Mouse (Mus musculus) layer of hippocampus, postnatal 14 days (tissue): ENCODE measurements around the gene Obsl1. TPM values are rescaled to one million over a fixed set of nuclear protein-coding genes. Genes with fewer than 3 reads are reported as not detected.

Source experiments
- DNase-seq, 2 experiments: peaks; one replicate each; pipeline ENCODE4 v3.0.0; 2021 to 2022; ENCODE audit warnings: low spot score in 2 of 2, mixed read lengths in 1 of 2
- long read RNA-seq, 2 experiments: library from polyadenylated mRNA; stranded (forward); transcript quantifications; one replicate each; pipeline ENCODE4 v2.0.0; 2021
- total RNA-seq, 2 experiments: library from RNA; stranded (reverse); gene quantifications; 2 replicates each; pipeline ENCODE4 v1.2.3; 2021

Gene Obsl1
- 10 to 100 TPM; 25.2 to 27.0 TPM for total RNA-seq
- long read RNA-seq, experiment 1, full-length matches to known transcripts: 2 of 7 reads
- long read RNA-seq, experiment 1, partial matches to known transcripts: 3 of 7 reads
- long read RNA-seq, experiment 1, other reads (novel, unspliced or antisense): 2 of 7 reads
- long read RNA-seq, experiment 2, partial matches to known transcripts: 3 of 9 reads
- long read RNA-seq, experiment 2, other reads (novel, unspliced or antisense): 3 of 9 reads

DNA sequence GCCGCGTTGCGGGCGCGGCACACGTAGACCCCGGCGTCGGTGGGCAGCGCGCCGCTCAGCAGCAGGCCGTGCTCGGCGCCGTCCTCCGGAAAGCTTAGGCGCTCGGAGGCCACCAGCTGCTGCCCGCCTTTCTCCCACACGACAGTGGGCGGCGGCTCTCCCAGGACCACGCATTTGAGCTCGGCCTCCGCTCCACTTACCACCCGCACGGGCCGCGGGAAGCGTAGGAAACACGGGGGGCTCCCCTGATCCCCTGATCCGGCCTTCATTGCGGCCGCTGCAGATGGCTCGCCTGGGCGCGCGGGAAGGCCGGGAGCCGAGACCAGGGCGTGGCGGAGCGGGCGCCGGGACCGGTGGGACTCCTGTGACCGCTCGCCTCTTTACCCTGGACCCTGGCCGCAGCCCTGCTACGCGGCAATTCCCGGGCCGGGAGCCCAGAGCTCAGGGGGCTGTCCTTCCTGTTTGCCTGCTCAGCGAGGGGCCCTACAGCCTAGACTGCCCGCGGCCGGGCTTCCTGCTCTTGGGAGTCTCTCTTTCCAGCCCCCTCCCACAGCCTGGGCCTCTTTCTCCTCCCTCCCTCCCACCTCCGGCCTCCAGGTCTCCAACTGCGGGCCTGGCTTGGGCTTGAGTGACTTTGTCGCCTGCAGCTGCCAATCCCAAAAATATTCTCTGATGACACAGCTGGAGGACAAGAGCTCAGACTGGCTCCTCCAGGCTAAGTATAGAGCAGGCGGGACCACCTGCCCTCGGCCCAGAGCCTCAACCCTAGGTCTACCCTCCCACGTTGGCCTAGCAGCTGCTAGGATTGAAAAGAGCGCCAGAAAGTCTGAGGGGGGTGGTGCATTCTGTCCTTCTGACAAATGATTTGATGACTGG is at the start of gene Obsl1:
Gene Obsl1, minus strand, starts transcription at position 497 of the 876 bp plus-strand sequence.
- peak in 1 of 2 experiments; percentile 48 for DNase-seq

DNA sequence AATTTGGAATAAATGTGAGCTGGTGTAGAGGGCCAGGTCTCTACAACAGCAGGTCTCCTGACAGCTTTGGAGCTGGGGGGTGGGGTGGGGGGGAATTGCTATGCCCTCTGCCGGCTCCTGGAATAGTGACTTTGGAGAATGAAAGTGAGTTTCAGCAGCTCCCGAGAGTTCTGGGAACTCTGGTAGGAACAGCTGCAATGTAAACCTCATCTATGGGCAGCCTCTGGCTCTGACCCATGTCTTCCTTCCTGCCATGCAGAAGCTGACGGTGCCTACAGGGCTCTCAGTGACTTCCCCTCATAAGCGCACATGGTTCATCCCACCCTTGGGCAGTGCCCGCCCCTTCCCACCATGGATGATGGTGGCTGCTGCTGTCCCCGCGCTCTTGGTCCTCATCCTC is 49.4 kb upstream of the Obsl1 start:
- DNase-seq: no peak

DNA sequence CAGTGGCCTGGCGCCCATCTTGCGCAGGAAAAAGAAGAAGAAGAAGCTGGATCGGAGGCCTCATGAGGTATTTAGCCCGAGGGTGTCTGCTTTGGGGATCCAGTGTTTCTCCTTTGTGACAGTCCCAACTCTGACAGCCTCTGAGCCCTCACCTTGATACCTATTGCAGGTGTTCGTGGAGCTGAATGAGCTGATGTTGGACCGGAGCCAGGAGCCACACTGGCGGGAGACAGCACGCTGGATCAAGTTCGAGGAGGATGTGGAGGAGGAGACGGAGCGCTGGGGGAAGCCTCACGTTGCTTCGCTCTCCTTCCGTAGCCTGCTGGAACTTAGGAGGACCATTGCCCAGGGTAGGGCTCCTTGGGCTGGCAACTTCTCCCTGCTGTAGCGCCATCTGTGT is 44.3 kb upstream of the Obsl1 start:
- DNase-seq: no peak

DNA sequence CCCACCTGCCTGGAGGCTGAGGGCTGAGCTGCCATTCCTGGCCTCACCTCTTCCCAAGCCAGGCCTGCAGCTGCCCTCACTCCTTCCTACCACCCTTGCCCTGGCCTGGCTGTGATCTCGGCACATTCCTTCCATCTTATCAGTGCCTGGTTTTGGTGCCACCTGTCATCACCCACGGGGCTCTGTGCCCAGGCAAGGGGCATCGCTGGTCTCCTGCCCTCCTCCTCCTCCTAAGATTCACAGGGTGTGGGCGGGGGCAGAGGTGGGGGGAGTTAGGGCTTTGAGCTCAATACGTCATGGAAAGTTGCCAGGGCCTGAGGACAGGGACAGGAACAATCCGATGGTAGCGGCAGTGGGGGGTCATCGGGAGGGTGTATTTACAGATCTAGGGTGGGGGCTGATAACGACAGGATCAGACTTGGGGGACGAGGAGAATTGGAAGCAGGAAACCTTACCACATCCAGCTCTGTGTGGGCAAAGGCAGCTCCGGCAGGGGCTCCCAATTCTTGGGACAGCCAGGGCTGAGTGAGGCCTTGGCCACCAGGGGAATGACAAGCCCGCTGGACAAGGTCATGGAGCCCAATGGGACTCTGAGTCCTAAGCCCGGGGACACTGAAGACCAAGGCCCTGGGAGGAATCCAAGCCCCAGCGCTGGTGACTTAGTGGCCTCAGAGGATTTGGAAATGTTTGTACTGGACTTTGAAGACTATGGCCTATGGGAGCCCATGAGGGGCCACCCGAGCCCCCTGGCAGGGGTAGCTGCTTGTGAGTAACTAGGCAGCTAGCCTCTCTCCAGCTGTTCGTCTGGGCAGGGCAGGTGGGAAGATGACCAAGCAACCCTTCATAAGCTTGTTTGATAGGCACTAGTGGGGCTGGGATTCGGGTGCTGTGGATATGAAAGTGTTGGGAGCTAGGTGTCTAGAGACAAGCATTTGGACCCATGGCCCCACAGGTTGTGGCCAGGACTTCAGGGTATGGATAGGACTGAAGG is 43.3 kb upstream of the Obsl1 start:
- DNase-seq: no peak

DNA sequence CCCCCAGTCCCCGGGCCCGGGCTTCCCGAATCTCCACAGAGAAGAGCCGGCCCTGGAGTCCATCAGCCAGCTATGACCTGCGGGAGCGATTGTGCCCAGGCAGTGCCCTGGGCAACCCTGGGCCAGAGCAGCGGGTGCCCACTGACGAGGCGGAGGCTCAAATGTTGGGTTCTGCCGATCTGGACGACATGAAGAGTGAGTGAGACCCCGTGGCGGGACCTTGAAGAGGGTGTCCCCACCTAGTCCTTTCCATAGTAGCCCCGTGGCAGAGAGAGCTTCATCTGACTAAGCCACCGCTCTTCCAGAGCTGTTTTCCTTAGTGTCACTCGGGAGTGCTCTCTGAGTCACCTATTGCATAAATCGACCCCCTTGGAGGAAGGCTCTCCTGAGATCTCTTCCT is 42.6 kb upstream of the Obsl1 start:
- no peak for DNase-seq

DNA sequence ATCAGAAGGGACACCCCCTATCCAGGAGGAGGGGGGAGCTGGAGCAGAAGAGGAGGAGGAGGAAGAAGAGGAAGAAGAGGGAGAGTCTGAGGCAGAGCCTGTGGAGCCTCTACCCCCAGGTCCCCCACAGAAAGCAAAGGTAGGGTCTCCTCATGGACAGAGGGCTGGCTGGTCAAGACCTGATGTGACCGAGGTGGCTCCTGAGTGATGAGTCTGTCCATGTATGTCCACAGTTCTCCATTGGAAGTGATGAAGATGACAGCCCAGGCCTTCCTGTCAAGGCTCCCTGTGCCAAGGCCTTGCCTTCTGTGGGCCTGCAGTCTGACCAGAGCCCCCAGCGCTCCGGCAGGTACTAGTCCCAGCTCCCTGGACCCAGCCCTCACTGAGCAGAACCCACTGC is 41.8 kb upstream of the Obsl1 start:
- no peak for DNase-seq

DNA sequence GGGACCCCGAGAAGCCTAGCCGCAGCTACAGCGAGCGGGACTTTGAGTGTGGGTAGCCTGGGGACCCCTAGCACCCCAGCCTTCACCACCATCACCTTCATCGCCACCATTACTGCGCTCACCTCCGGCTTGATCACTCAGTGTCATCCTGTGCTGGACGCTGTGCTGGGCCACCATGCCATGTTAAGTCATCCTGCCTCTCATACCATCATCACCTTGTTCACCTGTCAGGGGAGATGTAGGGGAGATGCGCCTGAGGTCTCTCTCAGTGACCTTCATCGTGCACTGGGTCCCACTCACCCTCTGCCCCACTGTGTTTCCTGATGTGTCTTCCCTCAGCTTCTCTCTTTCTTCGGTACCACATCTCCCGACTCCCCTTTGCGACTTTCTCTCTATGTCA is 41.1 kb upstream of the Obsl1 start:
- DNase-seq: no peak

DNA sequence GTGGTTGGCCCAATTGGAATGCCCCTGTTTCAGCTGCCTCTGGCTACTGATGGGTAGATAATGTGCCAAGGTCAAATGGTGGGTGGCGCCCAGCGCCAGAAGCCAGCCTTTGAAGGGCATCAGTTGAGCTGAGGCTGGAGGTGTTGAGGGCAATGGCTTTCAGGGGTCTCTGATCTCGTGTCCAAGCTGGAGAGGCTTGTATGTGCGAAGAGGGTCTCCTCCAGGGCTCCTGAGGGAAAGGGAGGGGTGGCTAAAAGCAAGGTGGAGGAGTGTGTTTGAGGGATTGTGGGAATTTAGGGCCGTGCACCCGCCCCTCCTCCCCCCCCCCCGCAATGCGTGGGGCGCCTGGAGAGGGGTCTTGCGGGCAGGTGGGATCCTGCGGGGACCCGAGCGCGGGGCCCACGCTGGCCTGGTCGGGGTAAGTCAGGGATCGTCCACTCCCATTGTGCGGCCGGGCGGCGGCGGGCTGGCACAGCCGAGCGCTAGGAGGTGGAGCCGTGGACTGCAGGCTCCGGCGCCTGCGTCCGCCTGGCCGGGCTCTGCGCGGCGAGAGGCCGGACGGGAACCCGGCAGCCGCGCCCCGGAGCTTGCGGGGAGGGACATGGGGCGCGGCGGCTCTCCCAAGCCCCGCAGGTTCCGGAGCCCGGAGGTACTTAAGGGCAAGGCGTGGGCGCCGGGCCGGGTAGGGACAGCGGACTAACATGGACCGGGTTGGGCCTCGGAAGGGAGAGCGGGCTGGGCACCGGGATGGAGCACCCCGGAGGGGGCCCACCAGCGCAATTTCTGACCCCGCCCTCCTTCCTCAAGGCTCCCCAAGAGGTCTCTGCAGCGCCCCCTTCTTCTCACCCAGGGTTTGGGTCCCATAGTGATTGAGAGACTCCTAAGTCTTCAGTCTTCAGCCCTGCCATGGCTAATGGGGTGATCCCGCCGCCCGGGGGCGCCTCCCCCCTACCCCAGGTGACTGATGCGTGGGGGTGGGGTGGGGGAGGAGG is 40.0 kb upstream of the Obsl1 start, which contains the start of gene Slc4a3:
Gene Slc4a3, plus strand, starts transcription at position 302 of the 992 bp plus-strand sequence.
- peak; percentile 41 to 63 for DNase-seq

DNA sequence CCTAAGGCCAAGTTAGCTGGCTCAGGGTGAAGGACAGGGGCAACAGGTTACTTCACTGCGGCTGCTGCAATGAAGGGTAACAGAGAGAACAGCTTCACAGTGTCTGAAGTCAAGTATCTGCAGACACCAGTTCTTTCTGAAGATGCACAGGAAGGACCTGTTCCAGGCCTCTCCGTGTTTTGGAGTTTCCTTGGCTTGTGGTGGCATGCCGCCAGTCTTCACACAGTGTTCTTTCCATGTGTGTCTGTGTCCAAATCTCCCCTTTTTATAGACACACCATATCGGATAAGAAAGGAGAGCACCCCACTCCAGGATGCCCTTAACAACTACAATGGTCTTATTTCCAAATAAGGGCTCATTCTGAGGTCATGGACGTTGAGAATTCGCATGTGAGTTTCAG is 38.1 kb upstream of the Obsl1 start:
- no peak for DNase-seq

DNA sequence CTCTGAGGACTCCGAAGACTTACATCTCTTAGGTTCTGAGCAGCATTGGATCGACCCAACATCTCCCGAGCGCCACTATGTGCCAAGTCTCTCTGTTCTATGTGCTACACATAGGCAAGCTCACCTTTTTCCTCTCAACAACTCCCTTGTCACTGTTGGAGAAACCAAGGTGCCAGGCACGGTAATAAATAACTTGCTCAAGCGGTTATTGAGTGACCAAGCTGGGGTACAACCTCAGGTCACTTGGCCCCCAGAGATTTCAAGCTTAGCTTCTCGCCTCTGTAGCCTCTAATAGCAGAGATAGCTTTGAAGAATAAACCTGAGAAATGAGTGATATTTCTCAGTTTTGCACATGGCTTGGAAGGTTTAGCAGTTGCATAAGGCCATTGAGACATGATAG is 35.2 kb upstream of the Obsl1 start:
- no peak for DNase-seq

DNA sequence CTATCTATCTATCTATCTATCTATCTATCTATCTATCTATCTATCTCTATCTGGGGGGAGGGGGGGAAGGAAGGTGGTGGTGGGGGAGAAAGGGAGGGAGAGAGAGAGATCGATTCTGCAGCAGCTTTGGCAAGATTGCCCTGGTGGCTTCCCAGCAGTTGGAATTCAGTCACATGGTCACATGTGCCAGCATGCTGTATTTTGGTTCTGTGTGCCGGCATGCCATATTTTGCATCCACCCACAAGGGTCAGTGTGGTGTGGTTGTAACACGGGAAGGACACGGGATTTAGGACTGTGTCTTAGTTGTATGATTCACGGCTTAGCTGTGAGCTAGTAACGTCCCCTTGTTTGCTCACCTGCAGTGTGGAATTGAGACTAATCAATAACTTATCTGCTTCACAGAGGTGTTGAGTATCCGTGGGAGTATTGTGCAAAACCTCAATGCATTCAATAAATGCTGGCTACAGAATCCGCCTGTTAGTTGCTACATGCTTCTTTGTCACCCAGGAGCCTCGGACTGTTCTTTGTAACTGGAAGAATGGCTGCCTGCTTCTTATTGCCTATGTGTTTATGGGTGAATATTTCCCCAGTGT is 32.4 kb upstream of the Obsl1 start:
- DNase-seq: no peak

DNA sequence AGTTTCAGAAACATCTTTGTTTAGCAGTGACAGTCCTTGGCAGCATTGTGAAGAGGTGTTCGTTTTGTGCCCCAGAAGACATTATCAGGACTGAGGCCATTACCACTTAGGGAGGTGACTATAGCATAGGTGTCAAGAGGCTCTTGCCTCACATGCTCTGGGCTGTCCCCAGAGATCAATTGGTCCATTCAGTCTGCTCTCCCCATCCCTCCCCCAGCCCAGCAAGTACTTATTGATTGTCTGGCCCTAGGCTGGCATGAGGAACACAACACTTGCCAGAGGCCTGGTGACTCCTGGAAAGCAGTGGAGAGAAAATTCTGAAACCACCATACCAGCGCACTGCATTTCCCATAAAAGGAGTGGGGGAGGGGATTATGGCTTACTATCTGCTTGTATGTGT is 31.3 kb upstream of the Obsl1 start:
- no peak for DNase-seq

DNA sequence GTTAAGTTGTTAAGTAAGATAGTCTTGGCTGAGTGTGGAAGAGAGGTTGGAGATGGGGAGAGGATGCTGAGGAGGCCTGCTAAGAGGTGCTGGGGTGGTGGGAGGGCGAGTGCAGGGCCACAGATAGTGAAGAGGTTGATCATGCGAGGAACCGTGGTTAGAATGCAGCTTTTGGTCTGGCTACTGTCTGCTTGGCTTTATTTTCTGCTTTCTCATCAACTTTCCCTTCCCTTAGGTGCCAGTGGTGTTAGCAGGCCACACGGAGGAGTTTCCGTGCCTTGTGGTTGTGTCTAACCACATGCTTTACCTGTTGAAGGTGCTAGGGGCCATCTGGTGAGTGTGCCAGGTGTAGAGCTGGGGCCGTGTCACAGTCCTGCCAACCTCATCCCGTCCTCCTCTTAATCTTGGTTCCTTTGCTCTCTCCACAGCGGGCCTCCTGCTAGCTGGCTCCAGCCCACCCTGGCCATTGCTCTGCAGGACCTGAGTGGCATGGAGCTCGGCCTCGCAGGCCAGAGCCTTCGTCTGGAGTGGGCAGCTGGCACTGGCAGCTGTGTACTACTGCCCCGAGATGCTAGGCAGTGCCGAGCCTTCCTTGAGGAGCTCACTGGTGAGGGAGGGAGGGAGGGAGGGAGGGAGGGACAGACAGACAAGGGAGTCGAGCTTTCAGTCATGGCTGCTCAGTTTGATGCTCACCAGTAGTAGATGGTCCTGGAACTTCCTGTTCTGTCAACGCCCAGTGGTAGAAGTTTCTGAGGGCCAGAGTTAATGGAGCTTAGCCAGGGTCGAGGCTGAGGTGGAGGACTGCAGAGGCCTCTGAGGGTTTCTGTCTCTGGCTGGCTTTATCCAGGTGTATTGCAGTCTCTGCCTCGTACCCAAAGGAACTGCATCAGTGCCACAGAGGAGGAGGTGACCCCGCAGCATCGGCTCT is 27.3 kb upstream of the Obsl1 start:
- no peak for DNase-seq

DNA sequence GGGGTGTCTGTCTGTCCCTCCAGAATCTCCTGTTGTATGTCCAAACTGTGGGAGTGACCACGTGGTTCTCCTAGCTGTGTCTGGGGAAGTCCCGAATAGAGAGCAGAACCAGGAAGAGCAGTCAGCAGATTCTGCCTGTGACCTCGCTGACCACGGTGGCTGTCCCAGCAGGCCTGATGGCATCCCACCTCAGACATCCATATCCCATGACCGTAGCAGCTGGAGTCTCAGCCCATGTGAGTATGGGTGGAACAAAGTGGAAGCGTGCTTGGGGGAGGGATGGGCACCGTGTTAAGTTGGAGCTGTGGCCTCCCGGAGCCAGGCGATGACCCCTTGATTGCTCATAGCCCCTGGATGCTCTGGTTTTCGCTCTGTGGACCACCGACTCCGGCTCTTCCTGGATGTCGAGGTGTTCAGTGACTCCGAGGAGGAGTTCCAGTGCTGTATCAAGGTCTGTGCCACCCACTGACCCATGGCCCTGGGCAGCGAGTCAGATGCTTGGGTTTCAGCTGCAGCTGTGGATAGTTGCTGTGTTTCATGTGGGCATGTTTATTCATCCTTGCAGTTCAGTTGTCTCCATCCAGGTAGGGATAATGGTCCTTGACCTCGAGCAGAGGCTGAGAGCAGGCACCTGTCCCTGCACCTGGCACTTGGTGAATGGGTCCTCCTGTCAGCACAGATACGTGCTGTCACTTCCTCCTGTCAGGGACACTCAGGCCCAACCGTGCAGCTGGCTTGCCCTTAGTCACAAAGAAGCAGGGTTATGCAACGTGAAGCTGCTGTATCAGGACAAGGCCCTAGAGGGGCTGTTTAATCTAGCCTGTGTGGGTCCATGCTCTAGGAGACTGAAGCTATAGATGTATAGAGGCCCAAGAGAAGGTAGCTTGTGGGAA is 26.3 kb upstream of the Obsl1 start:
- no peak for DNase-seq

DNA sequence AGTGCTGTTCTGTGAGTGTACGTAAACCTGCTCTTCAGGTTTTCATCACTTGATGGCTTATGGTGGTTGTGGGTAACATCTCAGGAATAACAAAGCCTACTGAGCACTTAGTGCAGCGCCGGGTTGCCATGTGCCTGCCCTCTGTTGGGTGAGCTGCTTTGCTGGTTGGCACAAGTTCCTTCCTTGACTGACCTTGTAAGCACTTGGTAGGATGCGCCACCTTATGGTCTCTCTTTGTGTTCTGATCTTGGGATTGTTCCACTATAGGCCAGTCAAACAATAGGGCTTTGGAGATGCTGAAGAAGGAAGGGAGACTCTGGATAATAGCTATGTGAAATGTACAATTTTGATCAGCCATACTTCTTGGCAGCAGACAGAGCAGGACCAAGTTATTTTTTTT is 24.3 kb upstream of the Obsl1 start:
- no peak for DNase-seq

DNA sequence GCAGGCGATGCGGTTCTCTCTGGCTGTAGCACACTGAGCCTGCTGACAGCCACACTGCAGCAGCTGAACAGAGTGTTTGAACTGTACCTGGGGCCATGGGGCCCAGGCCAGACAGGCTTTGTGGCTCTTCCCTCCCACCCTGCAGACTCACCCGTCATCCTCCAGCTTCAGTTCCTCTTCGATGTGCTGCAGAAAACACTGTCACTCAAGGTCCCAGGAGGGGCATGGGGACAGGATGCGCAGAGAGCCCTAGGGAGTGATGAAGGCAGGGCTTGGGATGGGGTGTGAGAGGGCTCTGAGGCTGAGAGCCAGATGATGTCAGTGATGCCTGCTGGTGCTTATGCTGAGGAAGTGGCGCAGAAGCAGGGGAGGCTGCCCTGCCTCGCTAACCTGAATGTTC is 18.4 kb upstream of the Obsl1 start:
- DNase-seq: no peak

DNA sequence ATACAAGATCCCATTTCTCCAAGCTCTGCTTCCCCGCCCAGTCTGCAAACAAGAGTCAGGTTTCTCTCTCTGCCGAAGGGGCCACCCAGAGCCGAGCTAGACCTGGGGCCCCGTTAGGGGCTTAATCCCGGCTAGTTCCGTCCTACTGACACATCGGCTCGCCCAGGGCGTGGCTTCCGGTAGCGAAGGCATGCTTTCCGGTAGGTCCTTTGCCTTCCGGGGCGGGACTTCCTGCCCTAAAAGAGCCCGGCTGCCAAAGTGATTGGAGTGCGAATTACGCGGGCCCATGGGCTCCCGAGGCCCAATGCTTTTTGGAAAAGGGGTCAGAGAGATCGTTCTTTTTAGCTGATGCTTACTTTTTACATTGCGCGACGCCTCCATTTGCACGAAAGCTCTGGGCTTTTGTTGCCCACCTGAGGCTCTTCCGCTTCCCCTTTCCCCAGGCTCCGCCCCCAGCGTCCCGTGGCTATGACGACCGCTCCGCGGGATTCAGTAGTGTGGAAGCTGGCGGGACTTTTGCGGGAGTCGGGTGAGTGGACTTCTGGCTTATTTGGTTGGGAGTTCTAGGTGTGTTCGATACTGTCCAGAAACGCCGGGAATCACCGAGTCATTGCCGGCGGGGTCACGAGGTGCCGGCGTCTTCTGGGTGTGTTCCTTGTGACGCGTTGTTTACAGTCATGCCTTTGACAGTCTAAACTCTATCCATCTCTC is 15.2 kb upstream of the Obsl1 start, which contains the start of gene Stk11ip:
Gene Stk11ip, plus strand, starts transcription at position 209 of the 711 bp plus-strand sequence.
- peak; percentile 91 to 92 for DNase-seq
